Mouse (Mus musculus) cortical plate, adult 2 months (tissue): ENCODE results near the gene Aldh1l1.

Experiments
- CTCF ChIP-seq: fragments of 200-500 bp; IDR thresholded peaks from 2 replicates; pipeline ENCODE4 v1.5.1; 2011; ENCODE audit warnings: mild to moderate bottlenecking, control low read depth, low read length; ENCODE audit not compliant: insufficient read depth; ENCODE audit errors: extremely low read depth
- POLR2A ChIP-seq: fragments of 200-500 bp; IDR thresholded peaks from 2 replicates; pipeline ENCODE4 v1.6.1; 2011; ENCODE audit warnings: mild to moderate bottlenecking, low read length, control low read depth; ENCODE audit not compliant: insufficient read depth; ENCODE audit errors: extremely low read depth

DNA sequence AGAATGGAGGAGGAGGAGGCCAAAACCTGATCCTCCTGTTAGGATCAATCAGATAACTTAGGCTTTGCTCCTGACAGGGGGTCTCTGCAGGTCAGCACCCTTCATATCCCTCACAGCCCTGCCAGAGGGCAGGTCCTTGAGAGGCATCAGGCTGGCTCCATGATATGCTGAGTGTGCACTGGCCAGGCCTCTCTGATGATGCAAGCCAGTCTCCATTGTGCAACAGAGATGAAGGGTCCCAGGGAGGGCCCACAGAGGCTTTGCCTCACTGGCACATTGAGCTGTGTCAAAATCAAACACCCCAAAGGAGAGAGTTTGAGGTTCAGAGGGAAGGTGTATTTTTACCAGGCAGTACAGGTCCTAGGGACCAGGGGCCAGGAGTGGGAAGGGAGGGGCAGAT, 28.1 kb downstream of the Aldh1l1 start:
- no peak for TF ChIP-seq CTCF
- no peak for TF ChIP-seq POLR2A
